Mouse (Mus musculus): Measurements from ENCODE around the gene 4930579F01Rik. TPM values are rescaled to one million over a fixed set of nuclear protein-coding genes. Genes with fewer than 3 reads are reported as not detected.

Gene 4930579F01Rik
- polyA plus RNA-seq, 1 experiment: not detected

DNA sequence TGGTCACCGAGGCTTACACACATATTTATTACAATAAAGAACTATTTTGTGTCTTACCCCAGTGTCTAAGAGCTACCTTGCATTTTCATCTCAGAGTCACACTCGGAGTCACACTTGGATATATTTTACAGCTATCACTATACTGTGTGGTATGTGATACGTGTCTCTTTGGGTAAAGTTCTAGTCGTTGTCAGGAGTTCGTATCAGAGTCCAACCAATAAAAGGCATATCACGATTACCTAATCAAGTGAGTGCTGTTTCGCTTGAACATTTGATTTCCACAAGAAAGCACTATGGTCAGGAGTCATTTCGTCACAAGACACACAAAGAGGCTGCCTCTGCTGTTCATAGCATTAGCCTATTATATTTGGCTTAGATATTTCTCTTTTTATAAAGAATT, 60.2 kb downstream of the 4930579F01Rik start:
- DNase-seq: no peak
- H3K27ac ChIP-seq (ENCODE audit: insufficient read depth, low read length): no peak overlapping the region
- H3K4me1 ChIP-seq (ENCODE audit: control insufficient read depth, insufficient read depth, low read length): no peaks in the 10 kb centered on the region
- no peak overlapping the region for H3K4me3 ChIP-seq (replicated peaks; ENCODE audit: insufficient read depth, low read depth, low read length)
- H3K27me3 ChIP-seq (ENCODE audit: control insufficient read depth, insufficient read depth, low read length): no peaks in the 10 kb centered on the region
- WGBS: 84% methylated on average over 8 of the region's 8 CpGs
- no peak for TF ChIP-seq CTCF (IDR thresholded peaks at IDR 0.05; ENCODE audit: borderline replicate concordance, insufficient read depth, low read depth, low read length)
- no peak for TF ChIP-seq POLR2A (IDR thresholded peaks at IDR 0.05; ENCODE audit: borderline replicate concordance, insufficient read depth, low read length)

DNA sequence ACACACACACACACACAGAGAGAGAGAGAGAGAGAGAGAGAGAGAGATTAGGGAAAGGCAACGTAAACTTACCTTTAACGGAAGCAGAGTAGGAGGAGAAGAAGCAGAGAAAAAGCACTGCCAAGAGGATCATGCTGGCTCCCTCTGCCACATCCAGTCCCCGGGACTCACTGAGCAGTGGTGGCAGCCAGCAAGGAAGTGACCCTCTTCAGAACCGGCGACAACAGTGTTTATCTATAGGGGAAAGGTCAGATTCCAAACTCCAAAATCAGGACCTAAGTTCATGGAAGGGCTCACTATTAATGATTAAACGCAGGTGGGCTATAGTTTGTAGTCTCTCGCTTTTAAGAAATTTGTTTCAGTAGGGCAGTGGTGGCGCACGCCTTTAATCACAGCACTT, 62.5 kb downstream of the 4930579F01Rik start:
- H3K27ac ChIP-seq (ENCODE audit: insufficient read depth, low read length): no peak overlapping the region
- no peak for DNase-seq
- H3K4me1 ChIP-seq (ENCODE audit: control insufficient read depth, insufficient read depth, low read length): no peaks in the 10 kb centered on the region
- TF ChIP-seq POLR2A (IDR thresholded peaks at IDR 0.05; ENCODE audit: borderline replicate concordance, insufficient read depth, low read length) (no peak), CTCF (IDR thresholded peaks at IDR 0.05; ENCODE audit: borderline replicate concordance, insufficient read depth, low read depth, low read length) (no peak)
- H3K27me3 ChIP-seq (ENCODE audit: control insufficient read depth, insufficient read depth, low read length): no peaks in the 10 kb centered on the region
- 54% methylated on average over 9 of the region's 9 CpGs for WGBS
- H3K4me3 ChIP-seq (replicated peaks; ENCODE audit: insufficient read depth, low read depth, low read length): no peak overlapping the region

- WGBS: 10% methylated on average over 1 of the region's 1 CpGs
- DNase-seq: no peak
- TF ChIP-seq POLR2A (IDR thresholded peaks at IDR 0.05; ENCODE audit: borderline replicate concordance, insufficient read depth, low read length) (no peak), CTCF (IDR thresholded peaks at IDR 0.05; ENCODE audit: borderline replicate concordance, insufficient read depth, low read depth, low read length) (no peak)
- no peak overlapping the region for H3K4me3 ChIP-seq (replicated peaks; ENCODE audit: insufficient read depth, low read depth, low read length)
- no peak overlapping the region for H3K27ac ChIP-seq (ENCODE audit: insufficient read depth, low read length)
- no peaks in the 10 kb centered on the region for H3K27me3 ChIP-seq (ENCODE audit: control insufficient read depth, insufficient read depth, low read length)
- H3K4me1 ChIP-seq (ENCODE audit: control insufficient read depth, insufficient read depth, low read length): no peaks in the 10 kb centered on the region
These were observed 62.9 kb downstream of the 4930579F01Rik start for GRCm38 (mm10) chr3:138130692-138131091.

DNA sequence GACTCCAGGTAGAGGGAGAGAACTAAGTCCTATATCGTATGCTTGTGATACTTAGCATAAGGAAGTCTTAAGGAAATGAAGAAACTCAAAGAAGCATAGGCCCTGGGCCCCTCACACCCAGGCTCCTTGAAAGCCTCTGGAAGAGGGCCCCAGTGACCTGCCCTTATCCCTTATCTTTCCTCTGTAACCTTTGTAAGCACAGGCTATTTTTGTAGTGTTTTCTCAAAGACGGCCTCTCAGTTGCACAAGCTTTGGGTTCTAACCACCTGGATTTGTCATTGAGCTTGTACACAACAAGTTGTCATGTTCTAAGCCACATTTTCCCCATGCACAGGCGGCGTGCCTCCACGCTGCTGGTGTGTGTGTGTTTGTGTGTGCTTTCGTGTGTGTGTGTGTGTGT, 64.5 kb downstream of the 4930579F01Rik start:
- no peaks in the 10 kb centered on the region for H3K4me1 ChIP-seq (ENCODE audit: control insufficient read depth, insufficient read depth, low read length)
- no peak for DNase-seq
- WGBS: 95% methylated on average over 6 of the region's 6 CpGs
- no peaks in the 10 kb centered on the region for H3K27me3 ChIP-seq (ENCODE audit: control insufficient read depth, insufficient read depth, low read length)
- no peak for TF ChIP-seq POLR2A (IDR thresholded peaks at IDR 0.05; ENCODE audit: borderline replicate concordance, insufficient read depth, low read length)
- TF ChIP-seq CTCF (IDR thresholded peaks at IDR 0.05; ENCODE audit: borderline replicate concordance, insufficient read depth, low read depth, low read length): no peak
- no peak overlapping the region for H3K27ac ChIP-seq (ENCODE audit: insufficient read depth, low read length)
- no peak overlapping the region for H3K4me3 ChIP-seq (replicated peaks; ENCODE audit: insufficient read depth, low read depth, low read length)

DNA sequence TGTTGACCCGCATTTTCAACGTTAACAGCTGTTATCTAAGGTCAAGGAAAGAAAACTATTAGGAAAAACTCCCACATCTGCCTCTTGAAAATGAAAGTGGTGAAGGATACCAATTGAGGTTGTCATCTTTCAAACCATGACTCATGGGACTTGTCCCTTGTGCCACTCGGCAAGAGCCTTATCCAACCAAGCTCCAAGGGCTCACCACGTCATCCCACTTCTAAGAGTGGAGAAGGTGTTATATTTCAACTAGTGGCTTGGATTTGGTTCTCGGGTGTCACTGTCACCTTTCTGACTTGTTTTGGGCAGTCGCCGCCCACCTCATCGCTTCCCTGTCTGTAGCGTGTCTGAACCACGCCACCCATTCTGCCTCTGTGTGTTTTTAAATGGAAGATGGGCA, 69.8 kb downstream of the 4930579F01Rik start:
- DNase-seq: no peak
- H3K4me1 ChIP-seq (ENCODE audit: control insufficient read depth, insufficient read depth, low read length): no peaks in the 10 kb centered on the region
- 93% methylated on average over 10 of the region's 10 CpGs for WGBS

DNA sequence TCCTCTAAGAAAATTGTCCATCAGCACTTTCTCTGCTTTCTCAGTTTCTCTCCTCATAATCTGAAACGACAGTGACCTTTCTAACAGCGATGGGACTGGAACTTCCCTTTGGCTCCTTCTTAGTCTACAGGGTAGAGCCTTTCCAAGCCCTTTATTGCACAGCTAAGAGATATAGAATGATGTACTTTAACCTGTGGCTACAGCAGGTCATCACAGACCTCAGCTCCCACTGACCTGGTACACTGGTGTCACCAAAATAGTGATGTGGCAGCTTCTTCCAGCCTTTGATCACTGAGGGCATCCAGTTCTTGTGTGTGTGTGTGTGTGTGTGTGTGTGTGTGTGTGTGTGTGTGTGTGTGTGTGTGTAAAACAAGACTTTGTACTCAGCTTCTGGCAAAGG, 72.2 kb downstream of the 4930579F01Rik start:
- no peak for TF ChIP-seq POLR2A (IDR thresholded peaks at IDR 0.05; ENCODE audit: borderline replicate concordance, insufficient read depth, low read length)
- no peak for TF ChIP-seq CTCF (IDR thresholded peaks at IDR 0.05; ENCODE audit: borderline replicate concordance, insufficient read depth, low read depth, low read length)
- Histone ChIP-seq H3K4me3 (replicated peaks; ENCODE audit: insufficient read depth, low read depth, low read length) (no peak overlapping the region), H3K4me1 (ENCODE audit: control insufficient read depth, insufficient read depth, low read length) (no peaks in the 10 kb centered on the region), H3K27ac (ENCODE audit: insufficient read depth, low read length) (no peak overlapping the region), H3K27me3 (ENCODE audit: control insufficient read depth, insufficient read depth, low read length) (no peaks in the 10 kb centered on the region)
- no peak for DNase-seq
- WGBS: 88% methylated on average over 2 of the region's 2 CpGs

More for the DNA sequence above, 69.8 kb downstream of the 4930579F01Rik start:
- Histone ChIP-seq H3K27ac (ENCODE audit: insufficient read depth, low read length) (no peak overlapping the region), H3K27me3 (ENCODE audit: control insufficient read depth, insufficient read depth, low read length) (no peaks in the 10 kb centered on the region), H3K4me3 (replicated peaks; ENCODE audit: insufficient read depth, low read depth, low read length) (no peak overlapping the region)
- TF ChIP-seq POLR2A (IDR thresholded peaks at IDR 0.05; ENCODE audit: borderline replicate concordance, insufficient read depth, low read length) (no peak), CTCF (IDR thresholded peaks at IDR 0.05; ENCODE audit: borderline replicate concordance, insufficient read depth, low read depth, low read length) (no peak)

DNA sequence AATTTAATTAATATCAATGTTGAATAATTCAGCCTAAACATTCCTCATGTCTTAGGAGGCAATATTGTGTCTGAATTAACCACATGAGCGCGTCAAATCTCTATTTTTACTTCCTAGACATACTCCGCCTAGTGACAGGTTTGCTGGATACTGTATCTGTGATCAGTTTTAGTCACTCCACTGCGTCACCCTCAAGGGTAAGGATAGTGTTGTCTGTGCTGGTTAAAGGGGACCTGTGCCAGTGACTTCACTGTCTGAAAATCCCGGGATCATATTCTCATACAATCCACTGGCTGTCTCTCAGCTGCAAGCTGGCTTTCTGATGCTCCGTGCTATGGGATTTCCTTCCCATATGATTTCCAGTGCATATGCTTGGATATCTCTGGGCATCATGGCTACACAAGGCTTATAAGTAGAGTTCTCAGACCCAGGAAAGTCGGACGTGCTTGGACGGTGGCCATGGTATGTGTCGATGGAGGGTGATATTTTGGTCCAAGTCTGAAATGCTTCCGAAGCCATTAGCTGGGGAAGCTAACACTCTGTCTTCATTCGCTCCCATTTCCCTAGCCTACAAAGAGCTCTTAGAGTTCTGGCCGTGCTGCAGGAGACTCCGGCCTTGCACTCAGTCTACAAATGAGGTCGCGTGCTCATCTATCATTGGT, 74.0 kb downstream of the 4930579F01Rik start:
- H3K27ac ChIP-seq (ENCODE audit: insufficient read depth, low read length): no peak overlapping the region
- TF ChIP-seq POLR2A (IDR thresholded peaks at IDR 0.05; ENCODE audit: borderline replicate concordance, insufficient read depth, low read length) (no peak), CTCF (IDR thresholded peaks at IDR 0.05; ENCODE audit: borderline replicate concordance, insufficient read depth, low read depth, low read length) (no peak)
- no peak overlapping the region for H3K4me3 ChIP-seq (replicated peaks; ENCODE audit: insufficient read depth, low read depth, low read length)
- WGBS: 89% methylated on average over 16 of the region's 16 CpGs
- no peak for DNase-seq
- no peaks in the 10 kb centered on the region for H3K27me3 ChIP-seq (ENCODE audit: control insufficient read depth, insufficient read depth, low read length)
- no peaks in the 10 kb centered on the region for H3K4me1 ChIP-seq (ENCODE audit: control insufficient read depth, insufficient read depth, low read length)

DNA sequence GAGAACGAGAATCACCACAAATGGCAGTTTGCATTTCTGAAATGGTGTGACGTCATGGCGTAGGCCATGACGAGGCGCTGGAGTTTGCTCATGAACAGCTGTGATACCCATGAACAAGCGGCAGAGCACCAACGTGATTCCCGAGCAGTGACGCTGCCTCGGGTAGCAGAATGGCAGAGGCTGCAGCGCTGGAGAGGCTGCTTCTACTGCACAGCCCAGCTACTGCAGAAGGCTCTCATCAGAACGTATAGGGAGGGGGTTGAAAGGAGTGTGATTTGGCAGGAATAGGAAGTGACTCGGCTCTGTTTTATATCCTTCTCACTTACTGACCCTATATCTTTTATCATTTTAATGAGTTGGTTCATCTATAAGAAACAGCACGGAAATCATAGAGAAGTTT, 74.8 kb downstream of the 4930579F01Rik start:
- no peak for TF ChIP-seq POLR2A (IDR thresholded peaks at IDR 0.05; ENCODE audit: borderline replicate concordance, insufficient read depth, low read length)
- no peak for TF ChIP-seq CTCF (IDR thresholded peaks at IDR 0.05; ENCODE audit: borderline replicate concordance, insufficient read depth, low read depth, low read length)
- Histone ChIP-seq H3K27me3 (ENCODE audit: control insufficient read depth, insufficient read depth, low read length) (no peaks in the 10 kb centered on the region), H3K27ac (ENCODE audit: insufficient read depth, low read length) (no peak overlapping the region), H3K4me1 (ENCODE audit: control insufficient read depth, insufficient read depth, low read length) (no peaks in the 10 kb centered on the region), H3K4me3 (replicated peaks; ENCODE audit: insufficient read depth, low read depth, low read length) (no peak overlapping the region)
- WGBS: 76% methylated on average over 14 of the region's 14 CpGs
- no peak for DNase-seq

All from cerebellum, adult 2 months (tissue).